Mouse (Mus musculus): Measurements from ENCODE around the gene Atp1a1. TPM values are rescaled to one million over a fixed set of nuclear protein-coding genes. Genes with fewer than 3 reads are reported as not detected.

Atp1a1 gene
- polyA plus RNA-seq, 1 experiment from 2014 or later: 434 TPM

DNA sequence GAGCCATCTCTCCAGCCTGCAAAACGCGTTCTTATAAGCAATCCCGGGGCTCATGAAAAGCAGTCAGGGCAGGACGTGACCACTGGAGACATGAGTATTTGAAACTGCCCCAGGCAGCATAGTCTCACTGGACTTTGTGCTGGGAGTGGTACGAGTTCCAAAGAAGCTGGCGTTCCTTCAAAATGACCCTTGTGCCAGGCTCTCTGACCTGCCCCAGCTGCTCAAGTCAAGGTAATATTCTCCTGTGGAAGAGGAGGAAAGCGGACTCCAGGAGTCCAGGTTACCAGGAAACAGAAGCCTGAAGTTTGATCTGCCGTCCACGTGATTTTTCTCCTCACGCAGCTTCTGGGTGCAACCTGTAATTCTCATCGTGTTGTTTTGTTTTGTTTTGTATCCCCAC is 77.9 kb downstream of the Atp1a1 start:
- H3K9ac ChIP-seq (ENCODE audit: low read depth, low read length): no peak overlapping the region
- H3K36me3 ChIP-seq (ENCODE audit: control insufficient read depth, insufficient read depth, low read length): no peaks in the 10 kb centered on the region
- ATAC-seq (replicated peaks; ENCODE audit: insufficient number of reproducible peaks, low FRiP score, low TSS enrichment): no peak
- H3K4me3 ChIP-seq (ENCODE audit: low read depth, low read length): no peak overlapping the region
- H3K4me1 ChIP-seq (ENCODE audit: control insufficient read depth, insufficient read depth, low read length): peaks cover 19% of the 10 kb centered on the region
- H3K27ac ChIP-seq (ENCODE audit: low read depth, low read length): no peak overlapping the region
- WGBS (ENCODE audit: insufficient replicate concordance): 83% methylated on average over 11 of the region's 11 CpGs
- no peak overlapping the region for H3K4me2 ChIP-seq
- no peaks in the 10 kb centered on the region for H3K9me3 ChIP-seq (replicated peaks; ENCODE audit: control insufficient read depth, low read length)
- no peaks in the 10 kb centered on the region for H3K27me3 ChIP-seq (ENCODE audit: control insufficient read depth, insufficient read depth, low read length)

Other genes starting within 250 kb of the Atp1a1 start
- gene Igsf3, start 227.6 kb downstream of the Atp1a1 start, polyA plus RNA-seq (2014; fragmentation: Nextera tagmentation; extraction: Ambion mirVana): 28.1 and 31.3 TPM in 2 replicates
- 0.11 and 0.25 TPM in 2 replicates for gene Mab21l3, start 244.3 kb upstream of the Atp1a1 start, polyA plus RNA-seq (2014; fragmentation: Nextera tagmentation; extraction: Ambion mirVana)

All from heart, embryonic 11.5 days (tissue).